Mouse (Mus musculus): Measurements from ENCODE around the gene Ergic1.

DNA sequence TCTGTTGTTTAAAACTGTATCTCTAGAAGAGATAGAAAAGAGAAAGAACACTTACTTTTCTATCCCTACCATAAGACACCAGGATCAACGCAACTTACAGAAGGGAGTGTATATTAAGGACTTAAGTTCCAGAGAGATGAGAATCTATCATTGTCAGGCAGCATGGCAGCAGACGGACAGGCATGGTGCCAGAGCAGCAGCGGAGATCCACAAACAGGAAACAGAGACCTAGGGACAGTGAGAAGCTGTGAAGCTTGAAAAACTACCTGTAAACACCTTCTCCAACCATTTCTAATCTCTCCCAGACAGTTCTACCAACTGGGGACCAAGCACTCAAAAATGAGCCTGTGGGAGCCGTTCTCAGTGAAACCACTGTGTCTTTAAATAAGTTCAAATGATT, 142.4 kb downstream of the Ergic1 start:
- TF ChIP-seq CTCF (IDR thresholded peaks at IDR 0.05; ENCODE audit: extremely low read depth, insufficient read depth, low read length) (no peak), POLR2A (IDR thresholded peaks at IDR 0.05; ENCODE audit: extremely low read depth, insufficient read depth, low read length) (no peak)

Measured in cortical plate, adult 2 months (tissue).